32 mouse cellular contexts compared by ENCODE assay signal in the genomic region with DNA sequence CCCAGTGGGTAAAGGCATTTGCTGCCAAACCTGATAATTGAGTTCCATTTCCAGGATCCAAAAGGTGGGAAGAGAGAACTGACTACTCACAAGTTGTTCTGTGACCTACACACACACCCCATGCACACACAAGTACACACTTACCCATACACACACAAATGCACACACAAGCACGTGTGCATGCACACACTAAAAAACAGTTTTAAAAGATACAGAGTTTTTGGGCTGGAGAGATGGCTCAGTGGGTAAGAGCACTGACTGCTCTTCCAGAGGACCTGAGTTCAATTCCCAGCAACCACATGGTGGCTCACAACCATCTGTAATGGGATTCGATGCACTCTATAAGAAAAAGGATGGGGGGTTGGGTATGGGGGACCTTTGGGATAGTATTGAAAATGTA.
"Had no signal": no experiment of that assay in that cellular context is flagged by ENCODE, and none has a peak within 500 bp of the region (broad histone marks: within the 10 kb centered on the region; RNA-seq: fewer than 3 reads in every experiment).

No protein-coding gene starts in this region.

- H3K4me1 ChIP-seq: limb, embryonic 12.5 days; limb, embryonic 15.5 days; lung, embryonic 15.5 days; neural tube, embryonic 12.5 days had no signal

- H3K27ac ChIP-seq: limb, embryonic 10.5 days; limb, embryonic 12.5 days; limb, embryonic 13.5 days; limb, embryonic 15.5 days; liver, embryonic 12.5 days; liver, embryonic 13.5 days; liver, embryonic 14.5 days; liver, embryonic 15.5 days; lung, embryonic 15.5 days; macrophage; midbrain, embryonic 10.5 days; midbrain, embryonic 12.5 days; midbrain, embryonic 13.5 days; midbrain, embryonic 15.5 days; neural tube, embryonic 12.5 days had no signal

- DNase-seq: left cerebral cortex, postnatal 4 days; liver; liver, embryonic 13.5 days; liver, postnatal 0 days; lung, adult 18-20 months; lung, adult 2 months; lung, embryonic 14.5 days; lung, postnatal 10 days; lung, postnatal 14 days; lung, postnatal 36 days; lung, postnatal 4 days; midbrain, embryonic 14.5 days had no signal

- ATAC-seq: liver, embryonic 12.5 days; liver, postnatal 0 days; lung, postnatal 0 days; midbrain, embryonic 13.5 days; midbrain, embryonic 15.5 days; midbrain, embryonic 16.5 days had no signal

- H3K36me3 ChIP-seq: limb, embryonic 10.5 days; limb, embryonic 12.5 days; limb, embryonic 13.5 days; limb, embryonic 15.5 days; liver, embryonic 12.5 days; liver, embryonic 13.5 days; liver, embryonic 15.5 days; lung, embryonic 15.5 days; midbrain, embryonic 10.5 days; midbrain, embryonic 12.5 days; midbrain, embryonic 13.5 days; midbrain, embryonic 15.5 days; neural tube, embryonic 12.5 days had no signal

- H3K9me3 ChIP-seq: limb, embryonic 10.5 days; limb, embryonic 12.5 days; limb, embryonic 13.5 days; limb, embryonic 15.5 days; liver, embryonic 12.5 days; liver, embryonic 13.5 days; liver, embryonic 15.5 days; lung, embryonic 15.5 days; megakaryocyte, embryonic 14.5 days; midbrain, embryonic 10.5 days; midbrain, embryonic 12.5 days; midbrain, embryonic 13.5 days; midbrain, embryonic 15.5 days; neural tube, embryonic 12.5 days had no signal

- H3K9ac ChIP-seq: limb, embryonic 12.5 days; limb, embryonic 13.5 days; limb, embryonic 15.5 days; liver, embryonic 12.5 days; liver, embryonic 13.5 days; liver, embryonic 14.5 days; liver, embryonic 15.5 days; liver, postnatal 0 days; lung, embryonic 14.5 days; lung, embryonic 15.5 days; midbrain, embryonic 12.5 days; midbrain, embryonic 13.5 days; midbrain, embryonic 15.5 days; neural tube, embryonic 12.5 days had no signal

- H3K4me3 ChIP-seq: limb, embryonic 10.5 days; limb, embryonic 12.5 days; limb, embryonic 13.5 days; limb, embryonic 15.5 days; liver, embryonic 12.5 days; liver, embryonic 13.5 days; liver, embryonic 15.5 days; lung, embryonic 15.5 days; megakaryocyte, embryonic 14.5 days; midbrain, embryonic 10.5 days; midbrain, embryonic 12.5 days; midbrain, embryonic 13.5 days; midbrain, embryonic 15.5 days; myocyte; neural tube, embryonic 12.5 days had no signal

- H3K27me3 ChIP-seq: limb, embryonic 12.5 days; limb, embryonic 13.5 days; limb, embryonic 15.5 days; liver, embryonic 12.5 days; lung, embryonic 15.5 days; megakaryocyte, embryonic 14.5 days; midbrain, embryonic 12.5 days; midbrain, embryonic 13.5 days; midbrain, embryonic 15.5 days; neural tube, embryonic 12.5 days had no signal

- H3K4me2 ChIP-seq: limb, embryonic 12.5 days; limb, embryonic 13.5 days; limb, embryonic 15.5 days; liver, embryonic 11.5 days; liver, embryonic 12.5 days; liver, embryonic 13.5 days; liver, embryonic 15.5 days; lung, embryonic 14.5 days; lung, embryonic 15.5 days; midbrain, embryonic 11.5 days; midbrain, embryonic 12.5 days; midbrain, embryonic 13.5 days; midbrain, embryonic 15.5 days; neural tube, embryonic 12.5 days had no signal
